Comparison of ENCODE assay signal across 8 mouse cellular contexts in genomic region chr4:136148342-136149044, GRCm38 (mm10). TPM values are rescaled to one million over a fixed set of nuclear protein-coding genes. Genes with fewer than 3 reads are reported as not detected.
DNase-seq lines count a peak whose midpoint lies in the region; ATAC-seq and TF ChIP-seq lines count a peak whose summit lies in the region.

No protein-coding gene starts in this region.

- H3K36me3 ChIP-seq in G1E (replicated peaks) = no peaks in the 10 kb centered on the region
- H3K36me3 ChIP-seq in heart, embryonic 10.5 days = peaks cover 7% of the 10 kb centered on the region; the same call in 1 of the 2 replicates
- H3K36me3 ChIP-seq in lung, embryonic 16.5 days (ENCODE audit: control insufficient read depth, insufficient read depth, low read length) = no peaks in the 10 kb centered on the region
- H3K36me3 ChIP-seq in stomach, embryonic 14.5 days (ENCODE audit: control insufficient read depth, insufficient read depth, low read length) = peaks cover 3% of the 10 kb centered on the region; the same call in 1 of the 2 replicates

- peak overlapping the region; percentile 67 for H3K4me2 ChIP-seq in lung, embryonic 16.5 days (ENCODE audit: low read depth, low read length)
- H3K4me2 ChIP-seq in stomach, embryonic 14.5 days (replicated peaks; ENCODE audit: low read depth, low read length) = peak overlapping the region; percentile 55

- H3K27me3 ChIP-seq in G1E (ENCODE audit: insufficient read depth, low read length) = peaks cover 65% of the 10 kb centered on the region
- peaks cover 20% of the 10 kb centered on the region; the same call in 1 of the 2 replicates for H3K27me3 ChIP-seq in heart, embryonic 10.5 days (ENCODE audit: insufficient read depth, poor library complexity, severe bottlenecking)
- no peaks in the 10 kb centered on the region for H3K27me3 ChIP-seq in lung, embryonic 16.5 days (ENCODE audit: control insufficient read depth, insufficient read depth, low read depth, low read length)
- no peaks in the 10 kb centered on the region for H3K27me3 ChIP-seq in stomach, embryonic 14.5 days (ENCODE audit: control insufficient read depth, insufficient read depth, low read length)

- WGBS in heart, embryonic 10.5 days = 5% methylated on average over 31 of the region's 31 CpGs
- WGBS in lung, embryonic 16.5 days = 3% methylated on average over 30 of the region's 31 CpGs
- 3% methylated on average over 31 of the region's 31 CpGs for whole genome bisulfite sequencing in stomach, embryonic 14.5 days

- ATAC-seq in G1E (ENCODE audit: extremely low read depth, insufficient number of reproducible peaks, low FRiP score, poor library complexity, severe bottlenecking) = no peak
- ATAC-seq in lung, embryonic 16.5 days (ENCODE audit: low read depth) = peak; percentile 28
- ATAC-seq in stomach, embryonic 14.5 days (ENCODE audit: insufficient number of reproducible peaks, insufficient read depth, low FRiP score, low read depth) = no peak

- TF ChIP-seq CTCF in G1E (IDR thresholded peaks at IDR 0.05; ENCODE audit: low read depth, low read length) = no peak

- H3K4me3 ChIP-seq in G1E (ENCODE audit: low read depth, low read length) = peak overlapping the region; percentile 69; the same call in 1 of the 2 replicates
- H3K4me3 ChIP-seq in heart, embryonic 10.5 days = peak overlapping the region; percentile 49
- H3K4me3 ChIP-seq in lung, embryonic 16.5 days (ENCODE audit: low read length) = peak overlapping the region; percentile 23
- peak overlapping the region; percentile 17; the same call in 1 of the 2 replicates for H3K4me3 ChIP-seq in stomach, embryonic 14.5 days (ENCODE audit: low read depth, low read length)

- H3K9me3 ChIP-seq in G1E (replicated peaks) = peaks cover 7% of the 10 kb centered on the region
- no peaks in the 10 kb centered on the region for H3K9me3 ChIP-seq in heart, embryonic 10.5 days
- no peaks in the 10 kb centered on the region for H3K9me3 ChIP-seq in lung, embryonic 16.5 days (ENCODE audit: control insufficient read depth, low read length)
- H3K9me3 ChIP-seq in stomach, embryonic 14.5 days (ENCODE audit: control insufficient read depth, low read depth, low read length) = no peaks in the 10 kb centered on the region

- H3K27ac ChIP-seq in heart, embryonic 10.5 days = peak overlapping the region; percentile 93
- H3K27ac ChIP-seq in lung, embryonic 16.5 days (ENCODE audit: low read length) = peak overlapping the region; percentile 100
- H3K27ac ChIP-seq in stomach, embryonic 14.5 days (ENCODE audit: low read length) = peak overlapping the region; percentile 86

- peaks cover 31% of the 10 kb centered on the region for H3K4me1 ChIP-seq in G1E (ENCODE audit: insufficient read depth, low read depth, low read length)
- peaks cover 59% of the 10 kb centered on the region for H3K4me1 ChIP-seq in heart, embryonic 10.5 days
- peaks cover 36% of the 10 kb centered on the region for H3K4me1 ChIP-seq in lung, embryonic 16.5 days (replicated peaks; ENCODE audit: control insufficient read depth, insufficient read depth, low read length)
- peaks cover 34% of the 10 kb centered on the region for H3K4me1 ChIP-seq in stomach, embryonic 14.5 days (ENCODE audit: control insufficient read depth, insufficient read depth, low read length)

- peak overlapping the region; percentile 57 for H3K9ac ChIP-seq in lung, embryonic 16.5 days (ENCODE audit: low read length)
- H3K9ac ChIP-seq in stomach, embryonic 14.5 days (replicated peaks; ENCODE audit: low read depth, low read length) = no peak overlapping the region

- DNase-seq in G1E (ENCODE audit: low spot score) = no peak
- DNase-seq in embryo, embryonic 10 days (ENCODE audit: low spot score) = peak; percentile 80
- peak; percentile 83 for DNase-seq in heart, embryonic 10.5 days (ENCODE audit: low spot score)
- DNase-seq in kidney, adult 9 months = peak; percentile 79
- DNase-seq in frontal cortex, postnatal 25 days (ENCODE audit: low spot score in 2 of 2) = no peak
- DNase-seq in cerebellum, adult 11 months = no peak

RNA-seq across cellular contexts. Expression of gene Id3, which starts 5.2 kb away (rescaled TPM):
- not detected in 2 replicates for total RNA-seq in G1E (2014; fragmentation: Nextera tagmentation)
- total RNA-seq in G1E (2017) = 0.22 TPM in 1 of 2 replicates, not detected in the other
- polyA plus RNA-seq in G1E (2012) = not detected in 2 replicates
- 324 and 492 TPM in 2 replicates for polyA plus RNA-seq in heart, embryonic 10.5 days (2016; fragmentation: Nextera tagmentation; extraction: Ambion mirVana)
- polyA plus RNA-seq in lung, embryonic 16.5 days (2015; fragmentation: Nextera tagmentation; extraction: Ambion mirVana) = 560 and 561 TPM in 2 replicates
- polyA plus RNA-seq in stomach, embryonic 14.5 days (2014; fragmentation: Nextera tagmentation; extraction: Ambion mirVana) = 384 and 404 TPM in 2 replicates

RNA-seq across cellular contexts. Expression of gene E2f2, which starts 23.7 kb away (rescaled TPM):
- total RNA-seq in G1E (2014; fragmentation: Nextera tagmentation) (29.9 and 70.3 TPM in 2 replicates), G1E (2017) (14.1 and 16.3 TPM in 2 replicates)
- polyA plus RNA-seq in G1E (2012) = 45.6 and 45.9 TPM in 2 replicates
- 6.3 and 6.6 TPM in 2 replicates for polyA plus RNA-seq in heart, embryonic 10.5 days (2016; fragmentation: Nextera tagmentation; extraction: Ambion mirVana)
- 18.4 and 18.8 TPM in 2 replicates for polyA plus RNA-seq in lung, embryonic 16.5 days (2015; fragmentation: Nextera tagmentation; extraction: Ambion mirVana)
- polyA plus RNA-seq in stomach, embryonic 14.5 days (2014; fragmentation: Nextera tagmentation; extraction: Ambion mirVana) = 3.5 and 4.4 TPM in 2 replicates

RNA-seq across cellular contexts. Expression of gene Asap3, which starts 57.7 kb away (rescaled TPM):
- total RNA-seq in G1E (2014; fragmentation: Nextera tagmentation) (0.30 TPM in 1 of 2 replicates, not detected in the other), G1E (2017) (0.05 and 0.06 TPM in 2 replicates)
- 0.04 and 0.05 TPM in 2 replicates for polyA plus RNA-seq in G1E (2012)
- polyA plus RNA-seq in heart, embryonic 10.5 days (2016; fragmentation: Nextera tagmentation; extraction: Ambion mirVana) = 3.4 and 3.7 TPM in 2 replicates
- polyA plus RNA-seq in lung, embryonic 16.5 days (2015; fragmentation: Nextera tagmentation; extraction: Ambion mirVana) = 8.2 and 9.1 TPM in 2 replicates
- 5.1 and 5.6 TPM in 2 replicates for polyA plus RNA-seq in stomach, embryonic 14.5 days (2014; fragmentation: Nextera tagmentation; extraction: Ambion mirVana)

Comparison
In these comparisons a context has a peak if more than half of its experiments do, and no peak if none do; other contexts are left out.
1. DNase-seq: peak in embryo, embryonic 10 days (single experiment), heart, embryonic 10.5 days (single experiment) and kidney, adult 9 months (single experiment); none in G1E (single experiment), frontal cortex, postnatal 25 days (0 of 2) and cerebellum, adult 11 months (single experiment).
2. H3K4me3 ChIP-seq: peak in every context shown above with its lines; median percentile 69 in G1E; 49 in heart, embryonic 10.5 days; 23 in lung, embryonic 16.5 days; 17 in stomach, embryonic 14.5 days.
3. RNA of gene Id3, which starts 5.2 kb away (polyA plus RNA-seq): 560 to 561 TPM in lung, embryonic 16.5 days, 324 to 492 TPM in heart, embryonic 10.5 days and 384 to 404 TPM in stomach, embryonic 14.5 days; not detected in G1E; every median in the first group is over 100 times any median in the second.
4. Peak in every context shown above with its lines, with median percentiles within 50 percentile points of each other: H3K27ac ChIP-seq.